Mouse (Mus musculus) liver, embryonic 13.5 days (tissue): ENCODE data around the gene Tmcc2. TPM values are rescaled to one million over a fixed set of nuclear protein-coding genes. Genes with fewer than 3 reads are reported as not detected.

ENCODE experiments used
- ATAC-seq: fragments of 200-750 bp; cut with Nextera tagmentation; 2 replicates; pipeline ENCODE4 v1.8.0; 2017; ENCODE audit warnings: low read depth, mild to moderate bottlenecking, moderate number of reproducible peaks, moderate library complexity
- DNase-seq: peaks from one replicate; pipeline ENCODE4 v3.0.0; 2022
- H3K27ac ChIP-seq: fragments of 300-500 bp; sonication (generic); 2 replicates; pipeline ENCODE4 v1.5.1; 2015; ENCODE audit warnings: moderate library complexity, mild to moderate bottlenecking, inconsistent platforms
- H3K27me3 ChIP-seq: fragments of 300-500 bp; sonication (generic); 2 replicates; pipeline ENCODE4 v1.6.1; 2015; ENCODE audit warnings: mild to moderate bottlenecking, inconsistent platforms
- H3K36me3 ChIP-seq: fragments of 300-500 bp; sonication (generic); 2 replicates; pipeline ENCODE4 v1.6.1; 2015; ENCODE audit warnings: mild to moderate bottlenecking, inconsistent platforms
- H3K4me1 ChIP-seq: fragments of 300-500 bp; sonication (generic); replicated peaks from 2 replicates; pipeline ENCODE4 v1.6.1; 2015; ENCODE audit warnings: inconsistent platforms
- H3K4me2 ChIP-seq: fragments of 300-500 bp; sonication (generic); 2 replicates; pipeline ENCODE4 v1.6.1; 2015; ENCODE audit warnings: inconsistent platforms, mild to moderate bottlenecking, moderate library complexity
- H3K4me3 ChIP-seq: fragments of 300-500 bp; sonication (generic); replicated peaks from 2 replicates; pipeline ENCODE4 v1.5.1; 2015; ENCODE audit warnings: mild to moderate bottlenecking, inconsistent platforms
- H3K9ac ChIP-seq: fragments of 300-500 bp; sonication (generic); 2 replicates; pipeline ENCODE4 v1.6.1; 2015; ENCODE audit warnings: mild to moderate bottlenecking, inconsistent platforms
- H3K9me3 ChIP-seq: fragments of 300-500 bp; sonication (generic); replicated peaks from 2 replicates; pipeline ENCODE4 v1.6.1; 2016; ENCODE audit warnings: inconsistent platforms
- WGBS: fragments of 180-500 bp; shearing (Covaris S2); methylation state at CpG from one replicate; pipeline ENCODE4 v1.1.7; 2015; ENCODE audit not compliant: insufficient replicate concordance; 5-methylcytosine and 5-hydroxymethylcytosine counted together
- polyA plus RNA-seq: library from polyadenylated mRNA; unstranded; fragments of >200 nt; fragmentation: Nextera tagmentation; extraction: Ambion mirVana; gene quantifications from 2 replicates; pipeline ENCODE4 v1.2.1, GENCODE M21; 2015

Tmcc2 gene
- polyA plus RNA-seq, 1 experiment from 2014 or later, result 456 TPM

DNA sequence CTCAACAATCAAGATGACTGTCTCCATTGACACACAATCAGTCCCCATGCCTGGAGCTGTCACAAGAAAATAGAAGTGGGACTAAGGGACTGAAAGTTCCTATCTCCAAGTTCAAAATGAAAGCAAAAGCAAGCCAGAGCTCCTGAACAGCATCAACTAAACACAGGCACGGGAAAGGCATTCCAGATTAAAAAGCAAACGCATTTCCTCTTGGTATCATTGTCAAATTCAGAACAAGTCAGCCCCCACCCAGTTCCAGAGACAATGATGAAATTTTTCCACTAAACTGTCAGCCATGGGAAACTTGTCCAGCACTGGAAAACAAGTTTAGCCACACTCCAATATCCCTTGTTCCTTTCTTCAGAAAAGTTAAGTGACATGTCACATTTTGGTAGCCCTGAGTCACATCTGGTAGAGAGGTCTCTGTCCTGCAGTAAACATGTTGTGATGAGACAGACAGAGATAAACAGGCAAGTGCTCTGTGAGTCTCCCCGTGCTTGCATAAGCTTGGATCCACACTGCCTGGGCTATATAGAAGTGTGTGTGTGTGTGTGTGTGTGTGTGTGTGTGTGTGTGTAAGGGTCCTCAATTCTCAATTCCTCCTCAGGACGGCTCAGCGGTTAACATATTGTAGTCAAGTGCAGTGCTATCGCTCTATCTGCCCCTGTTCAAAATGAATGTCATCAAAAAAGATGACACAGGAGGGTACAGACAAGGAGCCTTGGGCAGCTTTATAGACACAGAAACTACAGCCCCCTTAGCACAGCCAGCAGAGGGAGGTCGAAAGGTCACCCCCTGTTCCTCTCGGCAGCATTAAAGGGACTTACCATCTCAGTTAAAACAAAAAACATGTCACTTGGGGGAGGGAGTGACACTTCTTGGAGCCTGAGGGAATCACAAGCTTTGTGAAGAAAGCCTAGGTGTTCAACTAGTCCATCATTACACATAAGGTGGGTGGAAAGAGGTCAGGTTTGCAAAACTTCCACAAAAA lies 2.0 kb downstream of the Tmcc2 start:
- Histone ChIP-seq H3K4me1 (peaks cover 63% of the 10 kb centered on the region), H3K27me3 (peaks cover 17% of the 10 kb centered on the region), H3K4me2 (peak overlapping the region; percentile 96), H3K9me3 (no peaks in the 10 kb centered on the region), H3K9ac (peak overlapping the region; percentile 89), H3K27ac (peak overlapping the region; percentile 97), H3K36me3 (peaks cover 19% of the 10 kb centered on the region), H3K4me3 (peak overlapping the region; percentile 78)
- DNase-seq (no peak), ATAC-seq (peak; percentile 56)
- WGBS, result 36% methylated on average over 8 of the region's 8 CpGs

- H3K36me3 ChIP-seq, result peaks cover 27% of the 10 kb centered on the region
- WGBS, result 35% methylated on average over 4 of the region's 4 CpGs
- no peak for DNase-seq
- peak; percentile 38 for ATAC-seq
- no peaks in the 10 kb centered on the region for H3K9me3 ChIP-seq
- H3K4me3 ChIP-seq, result peak overlapping the region; percentile 78
- H3K27me3 ChIP-seq, result peaks cover 9% of the 10 kb centered on the region
- H3K4me2 ChIP-seq, result peak overlapping the region; percentile 96
- H3K4me1 ChIP-seq, result peaks cover 75% of the 10 kb centered on the region
- H3K27ac ChIP-seq, result peak overlapping the region; percentile 97
- H3K9ac ChIP-seq, result peak overlapping the region; percentile 89
These were observed 3.1 kb downstream of the Tmcc2 start for GRCm38 (mm10) chr1:132387943-132388342.

GRCm38 (mm10) chr1:132386266-132386665 lies 4.8 kb downstream of the Tmcc2 start:
- no peak for DNase-seq
- Histone ChIP-seq H3K27me3 (peaks cover 4% of the 10 kb centered on the region; the same call in 1 of the 2 replicates), H3K4me1 (peaks cover 82% of the 10 kb centered on the region), H3K9me3 (no peaks in the 10 kb centered on the region), H3K9ac (peak overlapping the region; percentile 89), H3K4me3 (peak overlapping the region; percentile 78), H3K4me2 (peak overlapping the region; percentile 96), H3K27ac (peak overlapping the region; percentile 98), H3K36me3 (peaks cover 31% of the 10 kb centered on the region)
- WGBS, result 88% methylated on average over 4 of the region's 4 CpGs
- ATAC-seq, result no peak

DNA sequence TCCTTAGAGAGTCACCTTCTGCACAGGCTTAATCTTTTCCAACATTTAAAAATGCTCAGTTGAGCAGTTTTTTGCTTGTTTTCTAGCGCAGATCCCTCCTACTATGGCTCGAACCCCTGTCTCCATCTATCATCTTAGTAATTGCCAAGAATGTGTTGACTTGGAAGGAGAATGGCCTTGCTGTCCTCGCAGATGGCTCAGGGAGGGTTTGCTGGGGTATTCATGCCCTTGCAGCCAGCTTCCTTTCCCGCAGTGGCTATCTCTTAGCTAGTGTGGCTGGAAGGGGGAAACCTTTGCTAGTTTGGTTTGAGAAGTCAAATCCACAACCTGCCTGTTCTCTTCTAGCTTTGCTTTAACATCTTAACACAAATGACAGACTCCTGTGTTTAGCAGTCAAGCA lies 5.4 kb downstream of the Tmcc2 start:
- H3K27ac ChIP-seq, result peak overlapping the region; percentile 98
- ATAC-seq (no peak), DNase-seq (no peak)
- whole genome bisulfite sequencing, result 76% methylated on average over 4 of the region's 4 CpGs
- H3K27me3 ChIP-seq, result peaks cover under 1% of the 10 kb centered on the region; the same call in 1 of the 2 replicates
- H3K4me3 ChIP-seq, result peak overlapping the region; percentile 78
- peaks cover 82% of the 10 kb centered on the region for H3K4me1 ChIP-seq
- peak overlapping the region; percentile 96 for H3K4me2 ChIP-seq
- H3K9ac ChIP-seq, result peak overlapping the region; percentile 89
- H3K36me3 ChIP-seq, result peaks cover 37% of the 10 kb centered on the region
- H3K9me3 ChIP-seq, result no peaks in the 10 kb centered on the region

DNA sequence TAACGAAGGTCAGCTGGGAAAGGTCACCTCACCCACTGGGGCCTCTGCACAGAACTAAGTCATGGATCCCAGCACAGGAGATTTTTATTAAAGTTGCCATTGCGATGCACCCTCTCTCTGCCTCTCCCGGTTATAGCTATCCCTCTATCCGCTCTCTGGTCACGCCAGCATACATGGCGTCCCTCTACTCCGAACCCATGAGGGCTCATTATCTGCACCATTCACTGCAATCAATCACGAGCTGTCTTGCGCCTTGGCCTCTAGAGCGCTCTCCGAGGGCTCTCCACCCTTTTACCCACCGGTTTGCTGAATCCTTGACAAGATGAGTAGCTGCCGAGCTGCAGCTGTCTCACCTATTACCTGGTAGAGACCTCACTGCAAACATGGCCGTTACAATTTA lies 5.8 kb downstream of the Tmcc2 start:
- DNase-seq (no peak), ATAC-seq (no peak)
- Histone ChIP-seq H3K4me2 (peak overlapping the region; percentile 96), H3K9me3 (no peaks in the 10 kb centered on the region), H3K4me3 (peak overlapping the region; percentile 78), H3K27ac (peak overlapping the region; percentile 98), H3K9ac (peak overlapping the region; percentile 89), H3K27me3 (no peaks in the 10 kb centered on the region), H3K4me1 (peaks cover 83% of the 10 kb centered on the region), H3K36me3 (peaks cover 41% of the 10 kb centered on the region)
- WGBS, result 61% methylated on average over 14 of the region's 14 CpGs

GRCm38 (mm10) chr1:132384001-132384554 lies 7.0 kb downstream of the Tmcc2 start:
- Histone ChIP-seq H3K27me3 (no peaks in the 10 kb centered on the region), H3K9me3 (no peaks in the 10 kb centered on the region), H3K4me2 (peak overlapping the region; percentile 96), H3K27ac (peak overlapping the region; percentile 98), H3K9ac (peak overlapping the region; percentile 89; the same call in 1 of the 2 replicates), H3K36me3 (peaks cover 53% of the 10 kb centered on the region), H3K4me3 (peak overlapping the region; percentile 78; the same call in 1 of the 2 replicates), H3K4me1 (peaks cover 95% of the 10 kb centered on the region)
- no peak for DNase-seq
- 86% methylated on average over 8 of the region's 8 CpGs for WGBS
- ATAC-seq, result no peak

- Histone ChIP-seq H3K4me2 (peak overlapping the region; percentile 96), H3K27ac (peak overlapping the region; percentile 98), H3K27me3 (no peaks in the 10 kb centered on the region), H3K9me3 (no peaks in the 10 kb centered on the region), H3K36me3 (peaks cover 74% of the 10 kb centered on the region), H3K9ac (peak overlapping the region; percentile 61), H3K4me3 (peak overlapping the region; percentile 34), H3K4me1 (peaks cover 100% of the 10 kb centered on the region)
- ATAC-seq (peak; percentile 92), DNase-seq (peak; percentile 77)
- WGBS, result 9% methylated on average over 10 of the region's 10 CpGs
These were observed 9.2 kb downstream of the Tmcc2 start for GRCm38 (mm10) chr1:132381929-132382328.

DNA sequence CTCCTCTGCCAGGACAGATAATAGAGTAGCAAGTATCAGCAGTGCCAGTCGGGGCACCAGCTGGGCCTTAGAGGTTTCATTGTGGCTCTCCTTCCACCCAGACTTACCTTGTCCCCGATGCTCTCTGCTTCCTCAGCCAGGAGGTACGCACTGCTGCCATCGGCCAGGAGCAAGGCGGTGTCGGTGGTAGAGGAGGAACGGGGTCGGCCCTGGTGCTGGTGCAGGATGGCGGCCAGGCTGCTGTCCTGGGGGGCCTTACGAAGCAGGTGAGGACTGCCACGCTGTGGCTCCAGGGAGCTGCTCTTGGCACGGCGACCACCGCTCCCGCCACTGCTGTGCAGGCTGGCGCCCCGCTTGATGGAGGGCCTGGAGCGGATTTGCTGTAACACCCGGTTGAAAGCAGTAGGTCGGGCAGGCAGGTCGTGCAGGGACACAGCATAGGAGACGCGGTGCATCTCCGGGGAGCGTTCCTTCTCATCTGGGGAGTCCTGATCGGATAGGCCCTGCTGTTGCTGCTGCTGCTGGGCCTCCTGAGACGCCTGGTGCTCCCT lies 10.5 kb downstream of the Tmcc2 start:
- Histone ChIP-seq H3K4me3 (no peak overlapping the region), H3K27me3 (no peaks in the 10 kb centered on the region), H3K4me2 (peak overlapping the region; percentile 96), H3K36me3 (peaks cover 74% of the 10 kb centered on the region), H3K4me1 (peaks cover 100% of the 10 kb centered on the region), H3K27ac (peak overlapping the region; percentile 98), H3K9me3 (no peaks in the 10 kb centered on the region), H3K9ac (peak overlapping the region; percentile 61)
- 86% methylated on average over 27 of the region's 27 CpGs for WGBS
- no peak for ATAC-seq
- DNase-seq, result no peak

DNA sequence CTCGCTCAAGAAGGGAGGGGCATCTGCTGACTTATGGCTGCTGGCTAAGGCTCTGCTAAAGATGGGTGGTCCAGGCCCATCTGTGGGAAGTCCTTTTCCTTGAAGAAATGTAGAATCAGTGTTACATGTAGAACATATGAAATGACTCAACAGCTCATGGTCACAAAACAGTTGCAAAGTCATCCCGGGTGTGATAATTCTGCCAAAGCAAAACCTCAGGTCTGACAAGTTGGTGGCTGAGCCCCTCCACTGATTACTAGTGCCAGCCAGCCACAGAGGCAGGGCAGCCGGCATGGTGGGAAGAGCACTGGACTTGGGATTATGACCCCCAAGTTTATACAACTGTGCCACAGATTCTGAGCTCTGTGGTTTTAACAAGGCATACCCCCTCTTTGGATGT lies 13.3 kb downstream of the Tmcc2 start:
- peak overlapping the region; percentile 49 for H3K9ac ChIP-seq
- H3K9me3 ChIP-seq, result no peaks in the 10 kb centered on the region
- H3K27me3 ChIP-seq, result no peaks in the 10 kb centered on the region
- ATAC-seq (no peak), DNase-seq (no peak)
- 37% methylated on average over 3 of the region's 3 CpGs for WGBS
- peak overlapping the region; percentile 98 for H3K27ac ChIP-seq
- peaks cover 75% of the 10 kb centered on the region for H3K36me3 ChIP-seq
- peak overlapping the region; percentile 72 for H3K4me2 ChIP-seq
- peak overlapping the region; percentile 47 for H3K4me3 ChIP-seq
- H3K4me1 ChIP-seq, result peaks cover 100% of the 10 kb centered on the region

DNA sequence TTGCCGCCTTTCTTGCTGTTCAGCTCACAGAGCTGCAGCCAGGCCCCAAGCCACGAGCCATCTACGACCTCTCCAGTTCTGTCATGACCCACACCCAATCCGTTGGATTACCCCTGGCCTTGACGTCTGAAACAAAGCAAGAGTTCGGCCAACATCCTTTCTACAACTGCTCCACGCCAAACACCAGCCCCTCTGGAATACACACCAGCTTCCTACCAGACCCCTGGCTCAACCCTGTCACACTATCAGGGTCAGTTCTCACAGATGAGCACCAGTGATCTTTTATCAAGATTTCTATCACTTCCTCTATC lies 14.1 kb downstream of the Tmcc2 start:
- DNase-seq, result no peak
- Histone ChIP-seq H3K9me3 (no peaks in the 10 kb centered on the region), H3K4me3 (peak overlapping the region; percentile 47), H3K27ac (peak overlapping the region; percentile 98), H3K4me1 (peaks cover 100% of the 10 kb centered on the region), H3K9ac (peak overlapping the region; percentile 49), H3K36me3 (peaks cover 83% of the 10 kb centered on the region), H3K27me3 (no peaks in the 10 kb centered on the region), H3K4me2 (peak overlapping the region; percentile 72)
- WGBS, result 55% methylated on average over 7 of the region's 7 CpGs
- no peak for ATAC-seq
